Mouse (Mus musculus) bone marrow, adult 2 months (tissue): ENCODE data around the gene Gabarapl2.

ENCODE experiments used
- CTCF ChIP-seq: fragments of 200-500 bp; IDR thresholded peaks from 2 replicates; pipeline ENCODE4 v1.5.1; 2011; ENCODE audit warnings: low read length, control low read depth; ENCODE audit not compliant: control insufficient read depth, insufficient read depth
- POLR2A ChIP-seq: fragments of 200-500 bp; IDR thresholded peaks from 2 replicates; pipeline ENCODE4 v1.6.1; 2011; ENCODE audit warnings: low read depth, mild to moderate bottlenecking, control low read depth, low read length, borderline replicate concordance; ENCODE audit not compliant: control insufficient read depth

DNA sequence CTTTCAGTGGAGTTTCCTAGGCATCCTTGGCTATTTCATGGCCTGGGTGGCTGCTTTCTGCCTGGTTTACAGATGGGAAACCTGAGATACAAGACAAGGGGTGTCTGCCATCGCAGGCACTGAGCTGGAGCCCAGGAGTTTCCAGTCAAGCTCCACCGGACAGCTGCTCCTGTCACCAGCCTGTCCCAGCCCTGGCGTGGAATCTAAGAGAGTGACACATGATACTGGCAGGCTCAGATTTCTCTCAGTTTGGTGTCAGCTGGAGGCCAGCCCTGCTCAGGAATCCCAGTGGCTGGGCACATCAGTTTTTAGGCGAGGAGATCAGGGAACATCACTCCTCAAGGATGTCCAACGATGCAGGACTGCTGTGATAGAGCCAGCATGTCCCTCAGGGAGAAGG lies 38.4 kb upstream of the Gabarapl2 start:
- TF ChIP-seq POLR2A (no peak), CTCF (no peak)
